Mouse (Mus musculus) adrenal gland, postnatal 36 days (tissue): ENCODE measurements around the gene Tpmt. TPM values are rescaled to one million over a fixed set of nuclear protein-coding genes. Genes with fewer than 3 reads are reported as not detected.

ENCODE experiments used
- DNase-seq, 2 experiments: peaks; one replicate each; pipeline ENCODE4 v3.0.0; 2021; ENCODE audit warnings: mixed read lengths in 1 of 2
- total RNA-seq, 2 experiments: library from RNA; stranded (reverse); gene quantifications; 2 replicates each; pipeline ENCODE4 v1.2.3; 2021

Gene Tpmt
- total RNA-seq, 2 experiments from 2014 or later = 7.6 to 9.4 TPM

DNA sequence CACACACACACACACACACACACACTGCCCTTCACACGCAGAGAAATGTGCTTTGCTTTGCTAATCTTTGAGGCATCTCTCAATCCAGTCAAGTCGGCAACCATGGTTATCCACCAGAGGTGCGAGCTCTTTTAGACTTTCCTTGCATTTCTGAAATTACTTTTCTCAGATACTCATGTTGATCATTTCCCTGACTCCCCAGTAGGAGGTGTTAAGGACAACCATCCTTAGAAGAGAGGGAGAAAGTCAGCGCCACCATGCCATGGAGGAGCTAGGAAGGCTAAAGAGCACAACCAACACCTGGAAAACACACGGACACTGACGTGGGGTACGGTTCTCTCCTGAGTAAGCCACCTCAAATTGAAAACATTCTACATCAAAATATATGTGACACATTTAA is 68.0 kb downstream of the Tpmt start:
- no peak for DNase-seq

GRCm38 (mm10) chr13:46975930-46976329 is 68.6 kb downstream of the Tpmt start:
- no peak for DNase-seq

GRCm38 (mm10) chr13:46975031-46975551 is 69.4 kb downstream of the Tpmt start:
- DNase-seq = no peak

Other genes starting within 250 kb of the Tpmt start
- gene Kif13a, start 114.9 kb downstream of the Tpmt start, total RNA-seq = 10 to 100 TPM; 31.0 to 39.0 TPM
- 1 to 10 TPM; 4.8 to 5.1 TPM for gene Nhlrc1, start 29.9 kb downstream of the Tpmt start, total RNA-seq
- gene Kdm1b, start 1.2 kb downstream of the Tpmt start, total RNA-seq = 10 to 100 TPM in 1 of 2 experiments, 1 to 10 TPM in 1; 9.9 to 10.8 TPM
- 10 to 100 TPM; 62.7 to 71.1 TPM for gene Dek, start 61.5 kb upstream of the Tpmt start, total RNA-seq
- gene Rnf144b, start 77.9 kb upstream of the Tpmt start, total RNA-seq = 1 to 10 TPM; 4.2 to 5.2 TPM